Mouse (Mus musculus) midbrain, embryonic 11.5 days (tissue): ENCODE measurements around the gene Edem3. TPM values are rescaled to one million over a fixed set of nuclear protein-coding genes. Genes with fewer than 3 reads are reported as not detected.
A peak's percentile ranks its signal among the peaks of the same experiment; 100 is the strongest.

Experiments used
- ATAC-seq: fragments of 200-750 bp; cut with Nextera tagmentation; 2 replicates; pipeline ENCODE4 v1.8.0; 2017; ENCODE audit warnings: moderate TSS enrichment, moderate library complexity; ENCODE audit not compliant: low FRiP score
- DNase-seq: peaks from one replicate; pipeline ENCODE4 v3.0.0; 2015; ENCODE audit warnings: low spot score; ENCODE audit errors: missing footprints
- H3K27ac ChIP-seq: fragments of 300-500 bp; sonication (generic); 2 replicates; pipeline ENCODE4 v1.5.1; 2014; ENCODE audit warnings: low read depth, low read length
- H3K27me3 ChIP-seq: fragments of 300-500 bp; sonication (generic); 2 replicates; pipeline ENCODE4 v1.6.1; 2014; ENCODE audit warnings: mild to moderate bottlenecking, low read length, moderate library complexity, mixed read lengths; ENCODE audit not compliant: control insufficient read depth, insufficient read depth
- H3K36me3 ChIP-seq: fragments of 300-500 bp; sonication (generic); 2 replicates; pipeline ENCODE4 v1.6.1; 2014; ENCODE audit warnings: mild to moderate bottlenecking, low read length, moderate library complexity, mixed read lengths; ENCODE audit not compliant: control insufficient read depth, insufficient read depth
- H3K4me1 ChIP-seq: fragments of 300-500 bp; sonication (generic); 2 replicates; pipeline ENCODE4 v1.6.1; 2014; ENCODE audit warnings: low read length; ENCODE audit not compliant: control insufficient read depth, insufficient read depth
- H3K4me2 ChIP-seq: fragments of 300-500 bp; sonication (generic); 2 replicates; pipeline ENCODE4 v1.6.1; 2014; ENCODE audit warnings: mild to moderate bottlenecking, moderate library complexity
- H3K4me3 ChIP-seq: fragments of 300-500 bp; sonication (generic); 2 replicates; pipeline ENCODE4 v1.5.1; 2014; ENCODE audit warnings: low read depth, low read length
- H3K9ac ChIP-seq: fragments of 300-500 bp; sonication (generic); 2 replicates; pipeline ENCODE4 v1.6.1; 2014; ENCODE audit warnings: low read length
- H3K9me3 ChIP-seq: fragments of 300-500 bp; sonication (generic); 2 replicates; pipeline ENCODE4 v1.6.1; 2016; ENCODE audit warnings: low read length; ENCODE audit not compliant: control insufficient read depth
- WGBS: fragments of 180-500 bp; shearing (Covaris S2); extraction: QIAGEN DNeasy Blood & Tissue Kit; methylation state at CpG from one replicate; pipeline ENCODE4 v1.1.7; 2014; 5-methylcytosine and 5-hydroxymethylcytosine counted together
- polyA plus RNA-seq: library from polyadenylated mRNA; unstranded; fragments of >200 nt; fragmentation: Nextera tagmentation; extraction: Ambion mirVana; gene quantifications from 2 replicates; pipeline ENCODE4 v1.2.1, GENCODE M21; 2014

Gene Edem3
- polyA plus RNA-seq, 1 experiment from 2014 or later: 22.0 TPM

- Histone ChIP-seq H3K4me2 (peak overlapping the region; percentile 92), H3K27me3 (no peaks in the 10 kb centered on the region), H3K9ac (peak overlapping the region; percentile 80), H3K4me3 (peak overlapping the region; percentile 88), H3K36me3 (no peaks in the 10 kb centered on the region; the same call in none of the 2 replicates), H3K27ac (no peak overlapping the region), H3K4me1 (peaks cover 13% of the 10 kb centered on the region), H3K9me3 (no peaks in the 10 kb centered on the region)
- ATAC-seq: no peak
- no peak for DNase-seq
- 52% methylated on average over 1 of the region's 1 CpGs for WGBS
Observed at GRCm38 (mm10) chr1:151756425-151756728, 1.2 kb downstream of the Edem3 start.

- Histone ChIP-seq H3K36me3 (no peaks in the 10 kb centered on the region; the same call in none of the 2 replicates), H3K9me3 (no peaks in the 10 kb centered on the region), H3K4me1 (peaks cover 13% of the 10 kb centered on the region), H3K27me3 (no peaks in the 10 kb centered on the region), H3K27ac (no peak overlapping the region), H3K4me2 (no peak overlapping the region), H3K9ac (no peak overlapping the region), H3K4me3 (no peak overlapping the region)
- 85% methylated on average over 6 of the region's 6 CpGs for WGBS
- ATAC-seq (no peak), DNase-seq (no peak)
Observed at GRCm38 (mm10) chr1:151758301-151758700, 3.1 kb downstream of the Edem3 start.

- no peak for ATAC-seq
- Histone ChIP-seq H3K4me3 (no peak overlapping the region), H3K9me3 (no peaks in the 10 kb centered on the region), H3K36me3 (no peaks in the 10 kb centered on the region; the same call in none of the 2 replicates), H3K27ac (no peak overlapping the region), H3K4me1 (peaks cover 13% of the 10 kb centered on the region), H3K9ac (no peak overlapping the region), H3K27me3 (no peaks in the 10 kb centered on the region), H3K4me2 (no peak overlapping the region)
- DNase-seq: no peak
- 83% methylated on average over 2 of the region's 2 CpGs for WGBS
Observed at GRCm38 (mm10) chr1:151758991-151759390, 3.8 kb downstream of the Edem3 start.

- ATAC-seq (no peak), DNase-seq (no peak)
- Histone ChIP-seq H3K4me3 (no peak overlapping the region), H3K27me3 (no peaks in the 10 kb centered on the region), H3K4me2 (no peak overlapping the region), H3K9ac (no peak overlapping the region), H3K36me3 (no peaks in the 10 kb centered on the region; the same call in none of the 2 replicates), H3K9me3 (no peaks in the 10 kb centered on the region), H3K4me1 (no peaks in the 10 kb centered on the region), H3K27ac (no peak overlapping the region)
- WGBS: 82% methylated on average over 3 of the region's 3 CpGs
Observed at GRCm38 (mm10) chr1:151764236-151764635, 9.1 kb downstream of the Edem3 start.

GRCm38 (mm10) chr1:151766166-151766565 lies 11.0 kb downstream of the Edem3 start:
- ATAC-seq (no peak), DNase-seq (no peak)
- 82% methylated on average over 2 of the region's 2 CpGs for whole genome bisulfite sequencing
- Histone ChIP-seq H3K27ac (no peak overlapping the region), H3K9ac (no peak overlapping the region), H3K9me3 (no peaks in the 10 kb centered on the region), H3K4me2 (no peak overlapping the region), H3K4me1 (no peaks in the 10 kb centered on the region), H3K27me3 (no peaks in the 10 kb centered on the region), H3K4me3 (no peak overlapping the region), H3K36me3 (no peaks in the 10 kb centered on the region; the same call in 1 of the 2 replicates)

- Histone ChIP-seq H3K27me3 (no peaks in the 10 kb centered on the region), H3K27ac (no peak overlapping the region), H3K9ac (no peak overlapping the region), H3K36me3 (peaks cover 2% of the 10 kb centered on the region; the same call in 1 of the 2 replicates), H3K4me3 (no peak overlapping the region), H3K4me2 (no peak overlapping the region), H3K9me3 (no peaks in the 10 kb centered on the region), H3K4me1 (no peaks in the 10 kb centered on the region)
- ATAC-seq (no peak), DNase-seq (no peak)
- 86% methylated on average over 3 of the region's 3 CpGs for WGBS
Observed at GRCm38 (mm10) chr1:151766976-151767654, 11.9 kb downstream of the Edem3 start.

- no peaks in the 10 kb centered on the region for H3K4me1 ChIP-seq
- no peaks in the 10 kb centered on the region for H3K27me3 ChIP-seq
- H3K4me3 ChIP-seq: no peak overlapping the region
- peaks cover 2% of the 10 kb centered on the region; the same call in 1 of the 2 replicates for H3K36me3 ChIP-seq
- H3K9me3 ChIP-seq: no peaks in the 10 kb centered on the region
- no peak overlapping the region for H3K27ac ChIP-seq
- 67% methylated on average over 3 of the region's 3 CpGs for WGBS
- DNase-seq (no peak), ATAC-seq (0 out of 2 replicates have a peak, but pooled peaks have one; percentile 35)
- no peak overlapping the region for H3K4me2 ChIP-seq
- H3K9ac ChIP-seq: no peak overlapping the region
Observed at GRCm38 (mm10) chr1:151769200-151769913, 14.2 kb downstream of the Edem3 start.

GRCm38 (mm10) chr1:151777616-151778015 lies 22.4 kb downstream of the Edem3 start:
- DNase-seq (no peak), ATAC-seq (no peak)
- Histone ChIP-seq H3K36me3 (0 out of 2 replicates have a peak, but pooled peaks cover 8% of the 10 kb centered on the region), H3K4me2 (no peak overlapping the region), H3K9ac (no peak overlapping the region), H3K27me3 (no peaks in the 10 kb centered on the region), H3K9me3 (no peaks in the 10 kb centered on the region), H3K4me1 (no peaks in the 10 kb centered on the region), H3K4me3 (no peak overlapping the region), H3K27ac (no peak overlapping the region)
- WGBS: 95% methylated on average over 2 of the region's 2 CpGs

GRCm38 (mm10) chr1:151778592-151778991 lies 23.4 kb downstream of the Edem3 start:
- H3K9ac ChIP-seq: no peak overlapping the region
- WGBS: 52% methylated on average over 1 of the region's 1 CpGs
- no peak overlapping the region for H3K4me2 ChIP-seq
- no peak overlapping the region for H3K4me3 ChIP-seq
- no peaks in the 10 kb centered on the region for H3K27me3 ChIP-seq
- DNase-seq (no peak), ATAC-seq (no peak)
- no peaks in the 10 kb centered on the region for H3K9me3 ChIP-seq
- H3K27ac ChIP-seq: no peak overlapping the region
- no peaks in the 10 kb centered on the region for H3K4me1 ChIP-seq
- 0 out of 2 replicates have a peak, but pooled peaks cover 8% of the 10 kb centered on the region for H3K36me3 ChIP-seq
